Mouse (Mus musculus): ENCODE measurements at regions not wholly inside any gene's neighbourhood (a gene's known extent, or its start where the extent isn't known, plus 50 kb on each side); places are given as distances from the start of the nearest gene placed in this dataset.

DNA sequence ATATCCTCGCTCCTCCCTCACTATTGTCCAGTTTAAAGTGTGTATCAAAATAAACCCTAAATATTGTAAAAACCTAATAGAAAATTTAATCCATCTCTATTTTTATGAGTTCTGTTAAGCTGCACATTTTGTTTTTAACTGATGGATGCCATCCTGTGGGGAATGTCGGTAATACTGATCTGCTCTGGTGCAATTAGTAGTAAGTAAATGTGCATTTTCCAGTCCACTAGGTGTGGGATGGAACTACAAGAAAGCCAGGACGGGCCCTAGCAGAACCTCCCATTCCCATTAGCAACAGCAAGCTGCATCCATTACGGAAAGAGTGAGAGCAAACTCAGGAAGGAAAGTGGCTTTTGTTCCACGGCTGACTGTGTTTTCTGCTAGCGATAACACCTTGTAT is 286.3 kb downstream of the Nsun3 start:
- TF ChIP-seq MAFK (IDR thresholded peaks at IDR 0.05; ENCODE audit: insufficient read depth, low read depth, low read length): no peak
- TF ChIP-seq ZC3H11A (IDR thresholded peaks at IDR 0.05; ENCODE audit: borderline replicate concordance, low read depth, low read length): no peak
- TF ChIP-seq ZNF384 (IDR thresholded peaks at IDR 0.05; ENCODE audit: low read depth, low read length): no peak

All from ES-E14 (cell line).